18 mouse cellular contexts compared by ENCODE assay signal in the genomic region with DNA sequence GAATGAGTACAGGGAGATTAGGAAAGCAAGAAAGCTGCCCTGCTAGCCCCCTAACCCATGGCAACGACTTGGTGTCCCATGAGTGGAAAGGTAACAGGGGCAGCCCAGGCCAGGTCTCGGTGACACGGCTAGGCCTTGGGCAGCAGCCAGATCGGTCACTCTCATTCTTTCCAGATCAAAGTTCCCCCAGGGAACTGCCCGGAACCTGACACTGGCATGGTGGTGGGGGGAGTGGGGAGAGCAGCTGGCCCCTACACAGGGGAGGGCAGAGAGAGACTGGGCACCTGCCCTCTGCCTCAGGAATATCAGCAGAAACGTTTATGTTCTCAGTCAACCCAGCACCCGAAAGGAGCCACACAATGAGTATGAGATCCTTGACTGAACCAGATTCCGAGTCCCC. TPM values are rescaled to one million over a fixed set of nuclear protein-coding genes. Genes with fewer than 3 reads are reported as not detected.
DNase-seq lines count a peak whose midpoint lies in the region; ATAC-seq and TF ChIP-seq lines count a peak whose summit lies in the region.
"Had no signal": no experiment of that assay in that cellular context is flagged by ENCODE, and none has a peak within 500 bp of the region (broad histone marks: within the 10 kb centered on the region; RNA-seq: fewer than 3 reads in every experiment).

No protein-coding gene starts in this region.

- no peak overlapping the region for H3K4me3 ChIP-seq in liver, postnatal 0 days (ENCODE audit: low read depth, low read length)
- H3K4me3 ChIP-seq in midbrain, embryonic 16.5 days (ENCODE audit: low read depth, low read length): no peak overlapping the region
- H3K4me3 ChIP-seq: left cerebral cortex, adult 2 months; midbrain, embryonic 12.5 days had no signal

- peak; percentile 90 for DNase-seq in gastrocnemius, adult 18-20 months (ENCODE audit: low spot score)
- no peak for DNase-seq in gastrocnemius, postnatal 4 days (ENCODE audit: low spot score in 2 of 2)
- peak; percentile 27 for DNase-seq in liver, postnatal 0 days
- no peak for DNase-seq in liver
- peak; percentile 73 for DNase-seq in kidney, adult 9 months
- peak; percentile 89 for DNase-seq in skeletal muscle tissue, adult 2 months (ENCODE audit: low read depth, low spot score)
- DNase-seq in layer of hippocampus, postnatal 14 days (ENCODE audit: low spot score in 2 of 2): no peak
- DNase-seq: thymus, postnatal 4 days had no signal

- H3K9me3 ChIP-seq in liver, postnatal 0 days (ENCODE audit: low read length): no peaks in the 10 kb centered on the region
- no peaks in the 10 kb centered on the region for H3K9me3 ChIP-seq in midbrain, embryonic 16.5 days (replicated peaks; ENCODE audit: control insufficient read depth, low read length, poor library complexity, severe bottlenecking)
- H3K9me3 ChIP-seq: G1E; midbrain, embryonic 12.5 days had no signal

- TF ChIP-seq EP300 in liver, postnatal 0 days (IDR thresholded peaks at IDR 0.05; ENCODE audit: low read depth): no peak

- H3K9ac ChIP-seq in liver, postnatal 0 days (replicated peaks): no peak overlapping the region
- no peak overlapping the region for H3K9ac ChIP-seq in midbrain, embryonic 16.5 days (ENCODE audit: low read depth, low read length)
- H3K9ac ChIP-seq: midbrain, embryonic 12.5 days had no signal

- no peak overlapping the region for H3K4me2 ChIP-seq in liver, postnatal 0 days (ENCODE audit: low read depth, low read length)
- H3K4me2 ChIP-seq in midbrain, embryonic 16.5 days (ENCODE audit: low read length): no peak overlapping the region
- H3K4me2 ChIP-seq: liver, embryonic 11.5 days had no signal

- TF ChIP-seq CTCF in liver, postnatal 0 days (IDR thresholded peaks at IDR 0.05; ENCODE audit: low read depth): no peak

- peaks cover 11% of the 10 kb centered on the region; the same call in 1 of the 2 replicates for H3K4me1 ChIP-seq in liver, postnatal 0 days (ENCODE audit: insufficient read depth)
- H3K4me1 ChIP-seq in midbrain, embryonic 16.5 days (ENCODE audit: control insufficient read depth, insufficient read depth, low read length): no peaks in the 10 kb centered on the region

- H3K27me3 ChIP-seq in liver, postnatal 0 days (ENCODE audit: insufficient read depth, low read length): 0 out of 2 replicates have a peak, but pooled peaks cover under 1% of the 10 kb centered on the region
- H3K27me3 ChIP-seq in midbrain, embryonic 16.5 days (ENCODE audit: control insufficient read depth, insufficient read depth, low read depth, low read length): no peaks in the 10 kb centered on the region

- ATAC-seq in liver, postnatal 0 days: 0 out of 2 replicates have a peak, but pooled peaks have one; percentile 26
- ATAC-seq in midbrain, embryonic 16.5 days: no peak

- H3K27ac ChIP-seq in liver, postnatal 0 days (ENCODE audit: low read depth): no peak overlapping the region
- no peak overlapping the region for H3K27ac ChIP-seq in midbrain, embryonic 16.5 days (ENCODE audit: low read length)
- H3K27ac ChIP-seq: left cerebral cortex, adult 2 months had no signal

- WGBS in liver, postnatal 0 days (ENCODE audit: insufficient replicate concordance): 68% methylated on average over 8 of the region's 8 CpGs
- whole genome bisulfite sequencing in midbrain, embryonic 16.5 days: 32% methylated on average over 8 of the region's 8 CpGs

- H3K36me3 ChIP-seq in liver, postnatal 0 days (replicated peaks; ENCODE audit: insufficient read depth, low read length): no peaks in the 10 kb centered on the region
- no peaks in the 10 kb centered on the region for H3K36me3 ChIP-seq in midbrain, embryonic 16.5 days (ENCODE audit: control insufficient read depth, insufficient read depth, low read length)
- H3K36me3 ChIP-seq: G1E; midbrain, embryonic 12.5 days had no signal

RNA-seq across cellular contexts. Expression of a gene that starts 6.7 kb away (rescaled TPM):
- 100 to 1,000 TPM; 311 to 327 TPM for total RNA-seq in gastrocnemius, adult 18-20 months (2021)
- total RNA-seq in gastrocnemius, postnatal 4 days (2021): 100 to 1,000 TPM; 160 to 187 TPM
- 3.5 and 4.0 TPM in 2 replicates for polyA plus RNA-seq in liver, postnatal 0 days (2015; fragmentation: Nextera tagmentation; extraction: Ambion mirVana)
- 1 to 10 TPM; 3.0 to 4.4 TPM for total RNA-seq in layer of hippocampus, postnatal 14 days (2021)
- 10.3 and 12.2 TPM in 2 replicates for polyA plus RNA-seq in midbrain, embryonic 16.5 days (2015; fragmentation: Nextera tagmentation; extraction: Ambion mirVana)
- polyA plus RNA-seq: G1E had no signal

RNA-seq across cellular contexts. Expression of a gene that starts 17.1 kb away (rescaled TPM):
- 1 to 10 TPM; 2.1 to 2.3 TPM for total RNA-seq in gastrocnemius, adult 18-20 months (2021)
- under 1 TPM; 0.23 to 0.32 TPM for total RNA-seq in gastrocnemius, postnatal 4 days (2021)
- polyA plus RNA-seq in liver, postnatal 0 days (2015; fragmentation: Nextera tagmentation; extraction: Ambion mirVana): 0.79 and 1.2 TPM in 2 replicates
- not detected for total RNA-seq in layer of hippocampus, postnatal 14 days (2021)
- polyA plus RNA-seq in midbrain, embryonic 16.5 days (2015; fragmentation: Nextera tagmentation; extraction: Ambion mirVana): not detected in 2 replicates
- total RNA-seq: common myeloid progenitor, adult 5-6 weeks had no signal
- polyA plus RNA-seq: C2C12; G1E; heart, postnatal 0 days; liver, embryonic 11.5 days; midbrain, embryonic 12.5 days; neural tube, embryonic 11.5 days had no signal

RNA-seq across cellular contexts. Expression of a gene that starts 22.9 kb away (rescaled TPM):
- total RNA-seq in gastrocnemius, adult 18-20 months (2021): 10 to 100 TPM; 54.7 to 63.3 TPM
- 10 to 100 TPM; 71.8 to 90.1 TPM for total RNA-seq in gastrocnemius, postnatal 4 days (2021)
- 40.2 and 44.5 TPM in 2 replicates for polyA plus RNA-seq in liver, postnatal 0 days (2015; fragmentation: Nextera tagmentation; extraction: Ambion mirVana)
- total RNA-seq in layer of hippocampus, postnatal 14 days (2021): 10 to 100 TPM; 50.3 to 53.1 TPM
- polyA plus RNA-seq in midbrain, embryonic 16.5 days (2015; fragmentation: Nextera tagmentation; extraction: Ambion mirVana): 61.1 and 67.6 TPM in 2 replicates

RNA-seq across cellular contexts. Expression of a gene that starts 56.0 kb away (rescaled TPM):
- total RNA-seq in gastrocnemius, adult 18-20 months (2021): 1 to 10 TPM; 1.6 to 3.4 TPM
- total RNA-seq in gastrocnemius, postnatal 4 days (2021): 1 to 10 TPM; 1.5 to 2.2 TPM
- 0.07 TPM in 1 of 2 replicates, not detected in the other for polyA plus RNA-seq in liver, postnatal 0 days (2015; fragmentation: Nextera tagmentation; extraction: Ambion mirVana)
- total RNA-seq in layer of hippocampus, postnatal 14 days (2021): 1 to 10 TPM; 2.6 to 5.0 TPM
- polyA plus RNA-seq in midbrain, embryonic 16.5 days (2015; fragmentation: Nextera tagmentation; extraction: Ambion mirVana): 11.1 and 13.5 TPM in 2 replicates
- total RNA-seq: G1E had no signal
- polyA plus RNA-seq: C2C12; G1E; small intestine, adult 2 months had no signal

Comparison
In these comparisons a context has a peak if more than half of its experiments do, and no peak if none do; other contexts are left out.
1. DNase-seq: peak in gastrocnemius, adult 18-20 months (single experiment), liver, postnatal 0 days (single experiment), kidney, adult 9 months (single experiment) and skeletal muscle tissue, adult 2 months (single experiment); none in gastrocnemius, postnatal 4 days (0 of 2), liver (single experiment) and layer of hippocampus, postnatal 14 days (0 of 2).
2. RNA of a gene that starts 6.7 kb away (total RNA-seq): 311 to 327 TPM in gastrocnemius, adult 18-20 months and 160 to 187 TPM in gastrocnemius, postnatal 4 days; 3.0 to 4.4 TPM in layer of hippocampus, postnatal 14 days; every median in the first group is over 10 times any median in the second.